Mouse (Mus musculus) myocyte (in vitro differentiated cells): ENCODE results near the gene Olfr582.

Experiments used
- E2F4 ChIP-seq: IDR thresholded peaks from one replicate; pipeline ENCODE4 v1.6.1; 2011; ENCODE audit warnings: mild to moderate bottlenecking, control low read depth, moderate library complexity; ENCODE audit not compliant: insufficient read depth
- POLR2A ChIP-seq: IDR thresholded peaks from one replicate; pipeline ENCODE4 v1.6.1; 2011; ENCODE audit warnings: low read depth, mild to moderate bottlenecking, control low read depth, moderate library complexity; ENCODE audit not compliant: insufficient read length
- POLR2AphosphoS2 ChIP-seq: IDR thresholded peaks from one replicate; pipeline ENCODE4 v1.6.1; 2011; ENCODE audit warnings: low read depth, control low read depth; ENCODE audit not compliant: insufficient read length
- USF1 ChIP-seq: IDR thresholded peaks from one replicate; pipeline ENCODE4 v1.6.1; 2011; ENCODE audit warnings: low read depth, mild to moderate bottlenecking, control low read depth, moderate library complexity

GRCm38 (mm10) chr7:103081585-103081984 lies 43.8 kb downstream of the Olfr582 start, which contains the start of gene Olfr584:
- TF ChIP-seq USF1 (no peak), POLR2AphosphoS2 (no peak), E2F4 (no peak), POLR2A (no peak)
